Mouse (Mus musculus) midbrain, embryonic 14.5 days (tissue): Measurements from ENCODE around the gene Ddx23. TPM values are rescaled to one million over a fixed set of nuclear protein-coding genes. Genes with fewer than 3 reads are reported as not detected.

Experiments
- ATAC-seq: fragments of 200-750 bp; cut with Nextera tagmentation; 2 replicates; pipeline ENCODE4 v1.8.0; 2017; ENCODE audit warnings: moderate number of reproducible peaks, moderate library complexity; ENCODE audit not compliant: low FRiP score, low TSS enrichment
- DNase-seq: peaks from one replicate; pipeline ENCODE4 v3.0.0-alpha.2; 2015
- H3K27ac ChIP-seq: fragments of 300-500 bp; sonication (generic); replicated peaks from 2 replicates; pipeline ENCODE4 v1.5.1; 2014; ENCODE audit warnings: mild to moderate bottlenecking, low read depth, low read length, moderate library complexity
- H3K27me3 ChIP-seq: fragments of 300-500 bp; sonication (generic); 2 replicates; pipeline ENCODE4 v1.6.1; 2014; ENCODE audit warnings: low read length, control low read depth, mixed read lengths; ENCODE audit not compliant: control insufficient read depth, insufficient read depth
- H3K36me3 ChIP-seq: fragments of 300-500 bp; sonication (generic); 2 replicates; pipeline ENCODE4 v1.6.1; 2014; ENCODE audit warnings: low read length, control low read depth; ENCODE audit not compliant: control insufficient read depth, insufficient read depth
- H3K4me1 ChIP-seq: fragments of 300-500 bp; sonication (generic); 2 replicates; pipeline ENCODE4 v1.6.1; 2014; ENCODE audit warnings: mild to moderate bottlenecking, antibody characterized with exemption, low read length, control low read depth; ENCODE audit not compliant: control insufficient read depth, insufficient read depth
- H3K4me2 ChIP-seq: fragments of 300-500 bp; sonication (generic); 2 replicates; pipeline ENCODE4 v1.6.1; 2014; ENCODE audit warnings: mild to moderate bottlenecking, low read length, moderate library complexity
- H3K4me3 ChIP-seq: fragments of 300-500 bp; sonication (generic); replicated peaks from 2 replicates; pipeline ENCODE4 v1.5.1; 2014; ENCODE audit warnings: low read depth, low read length
- H3K9ac ChIP-seq: fragments of 300-500 bp; sonication (generic); replicated peaks from 2 replicates; pipeline ENCODE4 v1.6.1; 2014; ENCODE audit warnings: mild to moderate bottlenecking, low read length, moderate library complexity
- H3K9me3 ChIP-seq: fragments of 300-500 bp; sonication (generic); 2 replicates; pipeline ENCODE4 v1.6.1; 2016; ENCODE audit warnings: low read length, control low read depth, mixed read lengths; ENCODE audit not compliant: control insufficient read depth
- WGBS: fragments of 180-500 bp; shearing (Covaris S2); extraction: QIAGEN DNeasy Blood & Tissue Kit; methylation state at CpG from one replicate; pipeline ENCODE4 v1.1.7; 2014; 5-methylcytosine and 5-hydroxymethylcytosine counted together
- polyA plus RNA-seq: library from polyadenylated mRNA; unstranded; fragments of >200 nt; fragmentation: Nextera tagmentation; extraction: Ambion mirVana; gene quantifications from 2 replicates; pipeline ENCODE4 v1.2.1, GENCODE M21; 2014

Gene Ddx23
- polyA plus RNA-seq, 1 experiment from 2014 or later = 24.9 TPM

DNA sequence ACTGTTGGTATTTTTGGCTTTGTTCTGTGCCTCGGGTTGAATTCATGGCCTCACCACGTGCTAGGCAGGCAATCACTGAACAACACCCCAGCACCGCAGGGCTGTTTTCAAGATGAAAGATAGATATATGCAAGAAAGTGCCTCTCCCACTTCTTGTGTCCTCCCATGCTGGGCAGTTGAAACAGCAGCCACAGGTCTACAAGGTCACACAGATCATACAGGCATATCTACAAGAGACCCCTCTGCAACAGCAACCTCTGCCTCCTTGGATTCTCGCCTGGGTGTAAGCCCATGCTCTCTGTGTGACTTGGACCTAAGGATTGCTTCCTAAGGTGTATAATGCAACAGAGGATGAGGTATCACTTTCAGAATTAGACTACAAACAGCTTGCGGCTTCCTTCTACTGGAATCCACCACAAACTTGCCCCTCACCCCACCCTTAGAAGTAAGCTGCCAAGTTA lies 39.3 kb downstream of the Ddx23 start:
- 56% methylated on average over 5 of the region's 5 CpGs for WGBS
- Histone ChIP-seq H3K9me3 (no peaks in the 10 kb centered on the region), H3K27me3 (no peaks in the 10 kb centered on the region), H3K4me2 (no peak overlapping the region), H3K36me3 (no peaks in the 10 kb centered on the region), H3K4me1 (peaks cover 3% of the 10 kb centered on the region; the same call in 1 of the 2 replicates), H3K9ac (no peak overlapping the region), H3K27ac (no peak overlapping the region), H3K4me3 (no peak overlapping the region)
- ATAC-seq = no peak
- DNase-seq = no peak

DNA sequence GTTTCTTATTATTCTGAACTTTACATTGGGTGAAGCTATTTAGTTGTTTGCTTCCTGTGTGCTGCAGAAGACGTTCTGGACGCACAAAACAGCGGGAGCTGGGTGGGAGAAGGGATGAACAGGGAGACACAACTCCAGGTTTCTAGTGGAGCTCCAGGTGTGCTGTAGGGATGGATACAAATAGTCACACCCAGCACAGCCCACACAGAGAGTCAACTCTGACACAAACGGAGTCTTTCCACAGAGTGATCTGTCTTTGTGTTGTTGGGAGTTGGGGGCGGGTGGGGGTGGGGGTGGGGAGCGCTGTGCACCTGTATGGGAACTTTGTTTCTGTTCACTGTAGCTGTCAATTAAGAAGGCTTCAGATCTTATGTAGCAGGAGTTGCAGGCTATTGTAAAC lies 40.0 kb downstream of the Ddx23 start:
- DNase-seq (no peak), ATAC-seq (no peak)
- no peaks in the 10 kb centered on the region for H3K36me3 ChIP-seq
- no peak overlapping the region for H3K27ac ChIP-seq
- H3K4me2 ChIP-seq = no peak overlapping the region
- H3K4me1 ChIP-seq = no peaks in the 10 kb centered on the region
- 25% methylated on average over 6 of the region's 6 CpGs for WGBS
- no peaks in the 10 kb centered on the region for H3K27me3 ChIP-seq
- no peaks in the 10 kb centered on the region for H3K9me3 ChIP-seq
- no peak overlapping the region for H3K4me3 ChIP-seq
- no peak overlapping the region for H3K9ac ChIP-seq

GRCm38 (mm10) chr15:98622199-98622598 lies 40.5 kb downstream of the Ddx23 start:
- Histone ChIP-seq H3K4me2 (no peak overlapping the region), H3K27ac (no peak overlapping the region), H3K4me1 (no peaks in the 10 kb centered on the region), H3K9me3 (no peaks in the 10 kb centered on the region), H3K36me3 (no peaks in the 10 kb centered on the region), H3K4me3 (no peak overlapping the region), H3K9ac (no peak overlapping the region), H3K27me3 (no peaks in the 10 kb centered on the region)
- ATAC-seq (no peak), DNase-seq (no peak)
- 10% methylated on average over 7 of the region's 7 CpGs for WGBS

DNA sequence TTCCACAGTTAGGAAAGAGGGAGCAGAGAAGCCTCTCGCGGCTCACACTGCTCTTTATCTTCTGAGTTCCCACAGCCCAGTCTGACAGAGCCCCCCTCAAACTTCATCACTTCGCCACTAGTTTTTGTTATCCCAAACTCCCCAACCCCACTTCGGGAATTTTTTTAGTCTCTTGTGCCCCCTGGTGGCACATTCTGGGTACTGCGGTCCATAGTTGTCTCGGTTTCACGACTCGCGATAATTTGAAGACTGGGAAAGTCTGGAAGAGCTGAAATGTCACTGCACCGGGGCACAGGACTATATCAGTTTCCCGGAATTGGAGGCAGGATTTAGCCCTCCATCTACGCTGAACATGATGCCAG lies 45.5 kb downstream of the Ddx23 start:
- 0 out of 2 replicates have a peak, but pooled peaks cover 5% of the 10 kb centered on the region for H3K27me3 ChIP-seq

DNA sequence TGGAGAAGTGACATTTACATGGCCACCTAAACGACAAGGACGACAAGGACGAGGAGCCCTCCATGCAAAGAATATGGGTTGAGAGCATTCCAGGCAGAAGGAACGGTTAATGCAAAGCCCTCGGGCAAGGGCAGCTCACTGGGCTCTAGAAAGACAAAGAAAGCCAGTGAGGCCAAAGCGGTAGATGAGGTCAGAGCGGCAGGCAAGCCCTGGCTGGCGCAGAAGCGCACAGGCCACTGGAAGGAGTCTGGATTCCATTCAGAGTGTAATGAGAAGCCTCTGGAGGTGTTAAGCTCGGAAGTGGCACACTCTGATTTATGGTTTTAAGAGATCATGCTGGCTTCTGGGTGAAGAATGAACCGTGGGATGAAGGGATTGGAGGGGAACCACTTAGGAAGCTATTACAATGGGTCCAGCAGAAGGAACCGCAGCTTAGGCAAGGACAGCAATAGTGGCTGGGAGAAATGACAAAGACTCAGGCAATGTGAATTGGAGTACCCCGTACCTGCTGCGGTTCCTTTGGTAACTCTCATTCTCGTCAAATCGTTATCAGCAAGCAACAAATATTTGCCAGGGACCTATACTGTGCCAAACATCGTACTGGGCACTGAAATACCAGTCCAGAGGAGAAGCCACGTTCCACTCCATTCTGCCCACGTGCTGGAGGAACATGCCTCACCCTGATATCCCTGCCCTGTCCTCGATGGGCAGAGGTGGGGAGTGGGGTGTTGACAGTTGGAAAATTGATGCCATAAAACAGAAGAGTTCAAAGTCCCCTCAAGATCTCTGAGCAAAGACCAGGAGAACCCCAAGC lies 46.1 kb downstream of the Ddx23 start:
- Histone ChIP-seq H3K36me3 (no peaks in the 10 kb centered on the region), H3K27ac (no peak overlapping the region), H3K4me2 (no peak overlapping the region), H3K4me1 (0 out of 2 replicates have a peak, but pooled peaks cover 4% of the 10 kb centered on the region), H3K27me3 (0 out of 2 replicates have a peak, but pooled peaks cover 5% of the 10 kb centered on the region), H3K4me3 (no peak overlapping the region), H3K9ac (no peak overlapping the region), H3K9me3 (no peaks in the 10 kb centered on the region)
- ATAC-seq (no peak), DNase-seq (no peak)
- 46% methylated on average over 20 of the region's 20 CpGs for WGBS

More for the DNA sequence above, 45.5 kb downstream of the Ddx23 start:
- H3K9ac ChIP-seq = no peak overlapping the region
- H3K4me3 ChIP-seq = no peak overlapping the region
- 0 out of 2 replicates have a peak, but pooled peaks cover 4% of the 10 kb centered on the region for H3K4me1 ChIP-seq
- ATAC-seq (no peak), DNase-seq (peak; percentile 88)
- WGBS = 1% methylated on average over 12 of the region's 12 CpGs
- no peaks in the 10 kb centered on the region for H3K9me3 ChIP-seq
- no peak overlapping the region for H3K4me2 ChIP-seq
- H3K36me3 ChIP-seq = no peaks in the 10 kb centered on the region
- no peak overlapping the region for H3K27ac ChIP-seq

- ATAC-seq (no peak), DNase-seq (no peak)
- no peak overlapping the region for H3K9ac ChIP-seq
- H3K36me3 ChIP-seq = no peaks in the 10 kb centered on the region
- H3K9me3 ChIP-seq = no peaks in the 10 kb centered on the region
- 0 out of 2 replicates have a peak, but pooled peaks cover 5% of the 10 kb centered on the region for H3K27me3 ChIP-seq
- no peak overlapping the region for H3K4me3 ChIP-seq
- H3K27ac ChIP-seq = no peak overlapping the region
- H3K4me1 ChIP-seq = 0 out of 2 replicates have a peak, but pooled peaks cover 4% of the 10 kb centered on the region
- no peak overlapping the region for H3K4me2 ChIP-seq
- 74% methylated on average over 6 of the region's 6 CpGs for WGBS
Measured at GRCm38 (mm10) chr15:98615751-98616150, 46.9 kb downstream of the Ddx23 start.

DNA sequence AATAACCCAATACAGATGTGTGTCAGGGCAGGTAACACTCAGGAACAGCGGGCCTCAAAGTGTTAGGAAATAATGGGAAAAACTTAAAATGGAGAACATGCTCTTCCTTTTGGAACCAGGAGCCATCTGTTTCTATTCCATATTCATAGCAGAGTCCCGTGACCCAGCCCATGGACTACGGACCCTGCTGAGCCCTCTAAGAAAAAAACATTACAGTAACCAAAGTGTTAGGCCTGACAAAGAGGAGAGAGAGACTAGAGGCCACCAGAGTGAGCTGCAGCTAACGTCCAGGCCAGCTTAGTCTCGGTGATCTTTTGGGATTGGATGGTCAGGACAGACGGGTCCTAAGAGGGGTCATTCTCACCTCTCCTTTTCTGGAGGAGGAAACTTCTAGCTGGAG lies 47.7 kb downstream of the Ddx23 start:
- Histone ChIP-seq H3K4me2 (no peak overlapping the region), H3K4me1 (0 out of 2 replicates have a peak, but pooled peaks cover 4% of the 10 kb centered on the region), H3K27me3 (0 out of 2 replicates have a peak, but pooled peaks cover 5% of the 10 kb centered on the region), H3K4me3 (no peak overlapping the region), H3K9me3 (no peaks in the 10 kb centered on the region), H3K9ac (no peak overlapping the region), H3K36me3 (no peaks in the 10 kb centered on the region), H3K27ac (no peak overlapping the region)
- DNase-seq (no peak), ATAC-seq (no peak)
- 34% methylated on average over 6 of the region's 6 CpGs for WGBS

DNA sequence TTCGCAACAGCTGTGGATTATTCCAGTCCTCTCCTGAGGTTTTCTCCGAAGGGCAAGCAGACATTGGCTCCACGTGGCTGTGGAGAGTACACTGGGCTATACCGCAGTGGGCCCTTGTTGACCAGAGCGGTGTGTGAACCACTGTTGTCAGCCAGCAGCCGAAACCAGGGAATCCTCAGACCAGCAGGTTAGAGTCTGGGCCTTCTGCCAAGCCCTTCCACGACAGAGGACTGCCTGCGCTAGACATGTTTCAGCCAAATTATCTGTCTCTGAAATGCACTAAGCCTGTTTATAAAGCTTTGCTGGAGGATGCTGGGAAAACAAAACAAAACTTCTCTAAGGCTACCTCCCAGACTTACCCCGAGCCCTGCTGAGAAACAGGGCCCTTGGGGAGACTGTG lies 48.1 kb downstream of the Ddx23 start:
- H3K9ac ChIP-seq = no peak overlapping the region; the same call in 1 of the 2 replicates

DNA sequence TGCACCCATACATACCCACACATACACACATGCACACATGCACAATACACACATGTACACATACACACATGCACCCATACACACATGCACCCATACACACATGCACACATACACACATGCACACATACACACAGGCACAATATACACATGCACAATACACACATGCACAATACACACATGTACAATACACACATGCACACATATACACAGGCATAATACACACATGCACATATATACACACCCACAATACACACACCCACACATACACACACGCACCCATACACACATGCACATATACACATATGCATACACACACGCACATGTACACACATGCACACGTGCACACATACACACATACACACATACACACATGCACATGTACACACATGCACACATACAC lies 50.5 kb downstream of the Ddx23 start:
- no peak overlapping the region for H3K9ac ChIP-seq
- no peaks in the 10 kb centered on the region for H3K9me3 ChIP-seq
- H3K4me1 ChIP-seq = peaks cover 19% of the 10 kb centered on the region
- no peak for DNase-seq
- H3K27me3 ChIP-seq = 0 out of 2 replicates have a peak, but pooled peaks cover 5% of the 10 kb centered on the region
- H3K4me3 ChIP-seq = no peak overlapping the region
- WGBS = over 99% methylated on average over 3 of the region's 3 CpGs
- no peak for ATAC-seq
- no peak overlapping the region for H3K4me2 ChIP-seq
- no peak overlapping the region for H3K27ac ChIP-seq
- no peaks in the 10 kb centered on the region for H3K36me3 ChIP-seq

More for the DNA sequence above, 48.1 kb downstream of the Ddx23 start:
- DNase-seq = peak; percentile 62
- 0 out of 2 replicates have a peak, but pooled peaks cover 5% of the 10 kb centered on the region for H3K27me3 ChIP-seq
- H3K4me1 ChIP-seq = 0 out of 2 replicates have a peak, but pooled peaks cover 4% of the 10 kb centered on the region
- no peaks in the 10 kb centered on the region for H3K9me3 ChIP-seq
- ATAC-seq = no peak
- H3K27ac ChIP-seq = no peak overlapping the region
- H3K4me2 ChIP-seq = no peak overlapping the region
- 36% methylated on average over 9 of the region's 9 CpGs for WGBS
- H3K36me3 ChIP-seq = no peaks in the 10 kb centered on the region
- no peak overlapping the region for H3K4me3 ChIP-seq
